17 mouse cellular contexts compared by ENCODE assay signal in the genomic region with DNA sequence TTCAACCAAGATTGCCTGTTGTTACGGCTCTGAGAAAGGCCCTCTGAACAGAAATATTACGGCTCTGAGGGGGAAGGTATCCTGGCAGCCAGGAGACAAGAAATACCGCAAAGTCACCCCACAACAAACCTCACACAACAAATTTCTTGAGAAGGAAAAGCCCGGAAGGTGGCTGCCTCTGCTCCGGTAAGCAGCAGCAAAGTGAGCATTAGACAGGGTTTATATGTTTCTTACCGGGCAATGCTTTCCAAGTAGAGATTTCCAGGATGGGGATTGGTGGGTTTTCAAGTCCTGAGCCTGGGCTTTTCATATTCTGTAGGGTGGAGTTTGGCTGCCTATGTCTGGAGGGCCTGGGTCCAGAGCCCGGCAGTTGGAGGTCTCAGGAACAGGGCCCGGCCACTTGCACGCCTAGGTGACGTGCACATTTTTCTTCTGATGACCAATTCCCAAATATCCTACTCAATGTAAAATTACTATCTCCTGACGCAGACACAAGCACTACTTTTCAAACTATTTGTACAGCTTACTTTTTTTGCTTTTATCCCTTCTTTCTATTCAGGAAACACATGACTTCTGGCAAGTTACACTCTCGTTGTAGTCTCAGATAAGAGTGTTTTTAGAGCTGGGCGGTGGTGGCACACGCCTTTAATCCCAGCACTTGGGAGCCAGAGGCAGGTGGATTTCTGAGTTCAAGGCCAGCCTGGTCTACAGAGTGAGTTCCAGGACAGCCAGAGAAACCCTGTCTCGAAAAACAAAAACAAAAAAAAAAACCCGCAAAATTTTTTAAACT. TPM values are rescaled to one million over a fixed set of nuclear protein-coding genes. Genes with fewer than 3 reads are reported as not detected.
"Had no signal": no experiment of that assay in that cellular context is flagged by ENCODE, and none has a peak within 500 bp of the region (broad histone marks: within the 10 kb centered on the region; RNA-seq: fewer than 3 reads in every experiment).

No protein-coding gene starts in this region.

- H3K27ac ChIP-seq: kidney, embryonic 15.5 days; limb, embryonic 13.5 days; liver, embryonic 13.5 days; midbrain, embryonic 10.5 days; stomach, postnatal 0 days had no signal

- DNase-seq: kidney, adult 11 months; kidney, adult 8-10 months; kidney, postnatal 10 days; kidney, postnatal 36 days; left cerebral cortex, postnatal 4 days; liver, embryonic 13.5 days; lung, adult 2 months; right cerebral cortex, adult 18-20 months; right cerebral cortex, postnatal 14 days; right cerebral cortex, postnatal 4 days had no signal

- H3K9me3 ChIP-seq: kidney, embryonic 15.5 days; limb, embryonic 13.5 days; liver, embryonic 13.5 days; megakaryocyte, embryonic 14.5 days; midbrain, embryonic 10.5 days had no signal

- H3K4me2 ChIP-seq: kidney, embryonic 15.5 days; limb, embryonic 13.5 days; liver, embryonic 13.5 days had no signal

- H3K4me3 ChIP-seq: kidney, embryonic 15.5 days; limb, embryonic 13.5 days; liver, embryonic 13.5 days; megakaryocyte, embryonic 14.5 days; midbrain, embryonic 10.5 days had no signal

- H3K9ac ChIP-seq: kidney, embryonic 15.5 days; limb, embryonic 13.5 days; liver, embryonic 13.5 days had no signal

- H3K27me3 ChIP-seq: kidney, embryonic 15.5 days; limb, embryonic 13.5 days; liver, embryonic 13.5 days; megakaryocyte, embryonic 14.5 days had no signal

- H3K4me1 ChIP-seq: liver, embryonic 13.5 days had no signal

- ATAC-seq: lung, postnatal 0 days had no signal

RNA-seq across cellular contexts. Expression of a gene that starts 42.0 kb away (rescaled TPM):
- polyA plus RNA-seq: liver, adult 2 months had no signal
